Mouse (Mus musculus) stomach, embryonic 16.5 days (tissue): ENCODE data around the gene Slfn4. TPM values are rescaled to one million over a fixed set of nuclear protein-coding genes. Genes with fewer than 3 reads are reported as not detected.
"Not testable (repeated sequence)": the region's sequence is repeated elsewhere in the genome, so short reads cannot be mapped to it uniquely, and the experiment has no call there.

Experiments used
- ATAC-seq: fragments of 200-750 bp; cut with Nextera tagmentation; 2 replicates; pipeline ENCODE4 v1.8.0; 2017; ENCODE audit warnings: moderate number of reproducible peaks, moderate TSS enrichment; ENCODE audit not compliant: insufficient read depth, low FRiP score
- H3K27ac ChIP-seq: fragments of 300-500 bp; sonication (generic); 2 replicates; pipeline ENCODE4 v1.5.1; 2014; ENCODE audit warnings: low read length
- H3K27me3 ChIP-seq: fragments of 300-500 bp; sonication (generic); 2 replicates; pipeline ENCODE4 v1.6.1; 2014; ENCODE audit warnings: low read length, control low read depth, mixed read lengths; ENCODE audit not compliant: control insufficient read depth, insufficient read depth
- H3K36me3 ChIP-seq: fragments of 300-500 bp; sonication (generic); 2 replicates; pipeline ENCODE4 v1.6.1; 2014; ENCODE audit warnings: low read length; ENCODE audit not compliant: control insufficient read depth, insufficient read depth
- H3K4me1 ChIP-seq: fragments of 300-500 bp; sonication (generic); 2 replicates; pipeline ENCODE4 v1.6.1; 2014; ENCODE audit warnings: low read length, control low read depth, mixed read lengths; ENCODE audit not compliant: control insufficient read depth, insufficient read depth
- H3K4me2 ChIP-seq: fragments of 300-500 bp; sonication (generic); 2 replicates; pipeline ENCODE4 v1.6.1; 2014; ENCODE audit warnings: low read depth, low read length, mixed read lengths
- H3K4me3 ChIP-seq: fragments of 300-500 bp; sonication (generic); replicated peaks from 2 replicates; pipeline ENCODE4 v1.5.1; 2014; ENCODE audit warnings: mild to moderate bottlenecking, low read length
- H3K9ac ChIP-seq: fragments of 300-500 bp; sonication (generic); 2 replicates; pipeline ENCODE4 v1.6.1; 2014; ENCODE audit warnings: low read length
- H3K9me3 ChIP-seq: fragments of 300-500 bp; sonication (generic); replicated peaks from 2 replicates; pipeline ENCODE4 v1.6.1; 2016; ENCODE audit warnings: low read length, control low read depth; ENCODE audit not compliant: control insufficient read depth
- WGBS: fragments of 180-500 bp; shearing (Covaris S2); extraction: QIAGEN DNeasy Blood & Tissue Kit; methylation state at CpG from one replicate; pipeline ENCODE4 v1.1.7; 2014; 5-methylcytosine and 5-hydroxymethylcytosine counted together
- polyA plus RNA-seq: library from polyadenylated mRNA; unstranded; fragments of >200 nt; fragmentation: Nextera tagmentation; extraction: Ambion mirVana; gene quantifications from 2 replicates; pipeline ENCODE4 v1.2.1, GENCODE M21; 2015

Gene Slfn4
- 0.61 and 0.87 TPM in 2 replicates for polyA plus RNA-seq

DNA sequence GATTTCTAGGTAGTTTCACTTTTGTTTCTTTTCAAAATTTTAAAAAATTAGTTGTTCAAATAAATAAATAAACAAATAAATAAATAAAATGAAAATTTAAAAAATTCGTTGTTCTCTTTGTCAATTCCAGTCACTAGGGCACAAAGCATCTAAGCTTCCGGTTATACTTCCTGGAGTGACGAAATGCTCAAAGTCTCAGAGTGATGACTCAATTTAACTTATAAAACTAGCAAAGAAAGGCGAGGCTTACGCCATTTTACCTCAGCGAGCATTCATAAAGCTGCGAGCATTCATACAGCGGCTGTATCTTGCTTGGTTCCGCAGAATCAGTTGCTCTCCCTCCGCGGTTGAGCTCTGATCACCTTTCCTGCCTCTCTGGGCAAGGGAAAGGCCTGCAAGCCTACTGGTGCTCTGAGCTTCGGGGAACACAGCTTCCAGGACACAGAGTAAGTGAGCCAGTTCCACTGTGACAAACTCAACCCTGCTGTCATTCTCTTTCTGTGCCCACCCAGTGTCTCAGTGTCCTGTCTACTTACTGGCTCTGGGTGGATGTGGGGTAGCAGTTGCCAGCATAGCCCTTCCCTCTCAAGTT is at the start of gene Slfn4:
TSS of gene Slfn4 (plus strand) at position 239 of the 592 bp plus-strand sequence.
- Histone ChIP-seq H3K36me3 (no peaks in the 10 kb centered on the region), H3K9ac (no peak within 1 kb of the TSS), H3K4me3 (no peak within 1 kb of the TSS), H3K27me3 (no peaks in the 10 kb centered on the region), H3K9me3 (no peaks in the 10 kb centered on the region), H3K27ac (no peak within 1 kb of the TSS), H3K4me2 (no peak within 1 kb of the TSS), H3K4me1 (no peaks in the 10 kb centered on the region)
- 78% methylated on average over 12 of the region's 12 CpGs for WGBS
- ATAC-seq = no peak

- not testable (repeated sequence) for H3K27ac ChIP-seq, ATAC-seq, H3K4me1 ChIP-seq, H3K9me3 ChIP-seq, H3K36me3 ChIP-seq, H3K9ac ChIP-seq, H3K27me3 ChIP-seq, H3K4me2 ChIP-seq, H3K4me3 ChIP-seq
- 60% methylated on average over 1 of the region's 1 CpGs for WGBS
Observed at GRCm38 (mm10) chr11:83125633-83126032, 49.4 kb upstream of the Slfn4 start.

DNA sequence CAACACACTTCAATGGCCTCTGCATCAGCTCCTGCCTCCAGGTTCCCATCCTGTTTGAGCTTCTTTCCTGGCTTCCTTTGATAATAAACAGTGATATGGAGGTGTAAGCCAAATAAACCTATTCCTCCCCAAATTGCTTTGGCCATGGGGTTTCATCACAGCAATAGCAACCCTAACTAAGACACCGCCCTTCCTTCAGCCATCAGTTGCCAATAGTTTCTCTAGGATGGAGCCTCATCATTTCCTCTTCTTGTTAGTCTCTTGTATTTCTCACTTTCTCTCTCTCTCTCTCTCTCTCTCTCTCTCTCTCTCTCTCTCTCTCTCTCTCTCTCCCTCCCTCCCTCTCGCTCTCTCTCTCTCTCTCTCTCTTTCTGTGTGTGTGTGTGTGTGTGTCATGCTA is 37.7 kb upstream of the Slfn4 start:
- H3K4me1 ChIP-seq, H3K4me3 ChIP-seq, H3K36me3 ChIP-seq, H3K9me3 ChIP-seq, ATAC-seq, H3K27me3 ChIP-seq, H3K27ac ChIP-seq, H3K9ac ChIP-seq, H3K4me2 ChIP-seq: not testable (repeated sequence)
- 92% methylated on average over 1 of the region's 2 CpGs for WGBS

DNA sequence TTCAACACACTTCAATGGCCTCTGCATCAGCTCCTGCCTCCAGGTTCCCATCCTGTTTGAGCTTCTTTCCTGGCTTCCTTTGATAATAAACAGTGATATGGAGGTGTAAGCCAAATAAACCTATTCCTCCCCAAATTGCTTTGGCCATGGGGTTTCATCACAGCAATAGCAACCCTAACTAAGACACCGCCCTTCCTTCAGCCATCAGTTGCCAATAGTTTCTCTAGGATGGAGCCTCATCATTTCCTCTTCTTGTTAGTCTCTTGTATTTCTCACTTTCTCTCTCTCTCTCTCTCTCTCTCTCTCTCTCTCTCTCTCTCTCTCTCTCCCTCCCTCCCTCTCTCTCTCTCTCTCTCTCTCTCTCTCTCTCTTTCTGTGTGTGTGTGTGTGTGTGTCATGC is 26.0 kb upstream of the Slfn4 start:
- H3K27ac ChIP-seq, ATAC-seq, H3K4me3 ChIP-seq, H3K9me3 ChIP-seq, H3K4me2 ChIP-seq, H3K36me3 ChIP-seq, H3K9ac ChIP-seq, H3K27me3 ChIP-seq, H3K4me1 ChIP-seq: not testable (repeated sequence)
- WGBS = no CpG with 5 or more reads among the region's 1 CpGs

- Histone ChIP-seq H3K4me2 (0 out of 2 replicates have a peak within 1 kb of the TSS, but pooled peaks have one; percentile 21), H3K4me1 (no peaks in the 10 kb centered on the region), H3K4me3 (peak within 1 kb of the TSS; percentile 12; the same call in 1 of the 2 replicates), H3K36me3 (no peaks in the 10 kb centered on the region), H3K27me3 (no peaks in the 10 kb centered on the region), H3K27ac (no peak within 1 kb of the TSS), H3K9ac (no peak within 1 kb of the TSS), H3K9me3 (no peaks in the 10 kb centered on the region)
- no peak for ATAC-seq
- 71% methylated on average over 12 of the region's 12 CpGs for WGBS
Observed at GRCm38 (mm10) chr11:83191134-83191893, 16.3 kb downstream of the Slfn4 start, which contains the start of gene Slfn3. TSS of gene Slfn3 (plus strand) at chr11:83191330.

GRCm38 (mm10) chr11:83192001-83192400 is 17.0 kb downstream of the Slfn4 start:
- Histone ChIP-seq H3K9me3 (no peaks in the 10 kb centered on the region), H3K36me3 (no peaks in the 10 kb centered on the region), H3K4me1 (no peaks in the 10 kb centered on the region), H3K4me2 (0 out of 2 replicates have a peak overlapping the region, but pooled peaks have one; percentile 21), H3K27me3 (no peaks in the 10 kb centered on the region), H3K4me3 (no peak overlapping the region), H3K9ac (no peak overlapping the region), H3K27ac (no peak overlapping the region)
- no peak for ATAC-seq
- WGBS = 49% methylated on average over 3 of the region's 3 CpGs

DNA sequence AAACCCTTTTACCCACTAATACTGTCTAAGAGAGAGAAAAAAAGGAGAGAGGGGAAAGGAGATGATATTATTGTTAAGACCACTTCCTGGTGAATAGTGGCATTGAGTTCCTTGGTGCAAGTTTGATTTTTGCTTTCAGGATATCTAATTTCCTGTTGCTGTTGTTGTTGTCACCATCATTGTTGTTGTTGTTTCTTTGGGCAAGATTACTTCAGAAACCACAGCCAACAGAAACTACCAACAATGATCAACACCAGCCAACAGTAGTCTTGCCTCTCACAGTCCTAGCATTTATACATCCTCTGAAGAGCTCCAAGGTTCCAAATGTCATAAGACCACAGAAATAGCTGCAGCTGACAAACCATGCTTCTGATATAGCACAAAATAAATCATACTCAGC is 30.0 kb downstream of the Slfn4 start:
- no peak overlapping the region for H3K4me2 ChIP-seq
- H3K4me3 ChIP-seq = no peak overlapping the region
- no peaks in the 10 kb centered on the region for H3K27me3 ChIP-seq
- no peak overlapping the region for H3K27ac ChIP-seq
- no peaks in the 10 kb centered on the region for H3K9me3 ChIP-seq
- no peaks in the 10 kb centered on the region for H3K36me3 ChIP-seq
- no peaks in the 10 kb centered on the region for H3K4me1 ChIP-seq
- H3K9ac ChIP-seq = no peak overlapping the region
- ATAC-seq = no peak

DNA sequence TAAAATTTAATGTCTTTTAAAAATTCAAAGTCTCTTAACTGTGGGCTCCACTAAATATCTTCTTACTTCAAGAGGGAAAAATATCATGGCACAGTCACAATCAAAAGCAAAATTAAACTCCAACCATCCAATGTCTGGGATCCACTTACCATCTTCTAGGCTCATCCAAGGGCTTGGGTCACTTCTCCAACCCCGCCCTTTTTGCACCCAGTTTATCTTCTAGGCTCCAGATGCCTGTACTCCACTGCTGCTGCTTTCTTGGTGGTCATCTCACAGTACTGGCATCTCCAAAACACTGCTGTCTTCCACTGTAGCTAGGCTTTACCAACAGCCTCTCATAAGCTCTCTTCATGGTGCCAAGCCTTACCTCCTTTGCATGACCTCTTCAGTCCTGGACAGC is 41.1 kb downstream of the Slfn4 start:
- Histone ChIP-seq H3K36me3 (no peaks in the 10 kb centered on the region), H3K9ac (no peak overlapping the region), H3K27ac (no peak overlapping the region), H3K4me2 (no peak overlapping the region), H3K4me3 (no peak overlapping the region), H3K9me3 (no peaks in the 10 kb centered on the region), H3K4me1 (no peaks in the 10 kb centered on the region), H3K27me3 (no peaks in the 10 kb centered on the region)
- WGBS = 74% methylated on average over 1 of the region's 1 CpGs
- no peak for ATAC-seq

DNA sequence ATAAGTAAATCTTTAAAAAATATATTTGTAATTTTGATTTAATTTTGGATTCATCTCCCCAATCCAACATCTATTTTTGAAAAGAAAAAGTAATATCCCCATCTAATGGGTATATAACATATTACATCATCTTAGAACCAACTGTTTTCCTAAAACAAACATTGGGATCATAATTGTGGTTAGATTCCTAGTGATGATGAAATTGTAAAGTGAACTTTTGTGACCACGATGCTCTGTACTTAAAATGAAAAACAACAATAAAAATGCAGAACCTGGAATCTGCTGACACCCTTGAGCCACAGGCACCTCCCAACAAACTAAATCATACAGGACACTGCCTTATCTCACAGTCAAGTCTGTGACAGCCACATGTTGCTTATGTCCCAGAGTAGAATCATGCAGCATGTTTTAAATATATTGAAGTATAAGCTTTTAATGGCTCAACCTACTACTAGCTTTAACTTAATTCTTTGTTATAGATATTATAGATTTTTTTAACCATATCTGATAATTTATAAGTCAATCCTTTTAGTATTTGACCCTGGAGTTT is 46.4 kb downstream of the Slfn4 start:
- Histone ChIP-seq H3K4me1 (no peaks in the 10 kb centered on the region), H3K4me2 (no peak overlapping the region), H3K9ac (no peak overlapping the region), H3K9me3 (no peaks in the 10 kb centered on the region), H3K4me3 (no peak overlapping the region), H3K36me3 (no peaks in the 10 kb centered on the region), H3K27me3 (no peaks in the 10 kb centered on the region), H3K27ac (no peak overlapping the region)
- no peak for ATAC-seq
- WGBS = 87% methylated on average over 1 of the region's 1 CpGs
